Mouse (Mus musculus): ENCODE measurements at regions not wholly inside any gene's neighbourhood (a gene's known extent, or its start where the extent isn't known, plus 50 kb on each side); places are given as distances from the start of the nearest gene placed in this dataset.

GRCm38 (mm10) chr11:91524019-91524418, 53.3 kb downstream of the Kif2b start:
- no peaks in the 10 kb centered on the region for H3K9me3 ChIP-seq (ENCODE audit: control insufficient read depth, low read length)
- H3K27ac ChIP-seq: no peak overlapping the region
- DNase-seq (ENCODE audit: low spot score): no peak
- no peak for ATAC-seq (ENCODE audit: low FRiP score)
- H3K4me1 ChIP-seq (replicated peaks; ENCODE audit: control insufficient read depth, insufficient read depth, low read length): no peaks in the 10 kb centered on the region
- H3K27me3 ChIP-seq (ENCODE audit: control insufficient read depth, insufficient read depth, low read length): no peaks in the 10 kb centered on the region
- no peak overlapping the region for H3K9ac ChIP-seq
- H3K4me3 ChIP-seq (replicated peaks; ENCODE audit: low read length): no peak overlapping the region
- WGBS: 87% methylated on average over 4 of the region's 4 CpGs
- H3K4me2 ChIP-seq (replicated peaks): no peak overlapping the region
- H3K36me3 ChIP-seq (replicated peaks; ENCODE audit: control insufficient read depth, insufficient read depth): no peaks in the 10 kb centered on the region

GRCm38 (mm10) chr11:91479236-91479635, 98.1 kb downstream of the Kif2b start:
- Histone ChIP-seq H3K9ac (no peak overlapping the region), H3K27me3 (ENCODE audit: control insufficient read depth, insufficient read depth, low read length) (no peaks in the 10 kb centered on the region), H3K4me3 (replicated peaks; ENCODE audit: low read length) (no peak overlapping the region), H3K9me3 (ENCODE audit: control insufficient read depth, low read length) (no peaks in the 10 kb centered on the region), H3K4me2 (replicated peaks) (no peak overlapping the region), H3K4me1 (replicated peaks; ENCODE audit: control insufficient read depth, insufficient read depth, low read length) (no peaks in the 10 kb centered on the region), H3K36me3 (replicated peaks; ENCODE audit: control insufficient read depth, insufficient read depth) (no peaks in the 10 kb centered on the region), H3K27ac (no peak overlapping the region)
- ATAC-seq (ENCODE audit: low FRiP score): no peak
- WGBS: 96% methylated on average over 2 of the region's 2 CpGs
- no peak for DNase-seq (ENCODE audit: low spot score)

- ATAC-seq (ENCODE audit: low FRiP score) (no peak), DNase-seq (ENCODE audit: low spot score) (no peak)
- 59% methylated on average over 8 of the region's 8 CpGs for WGBS
Measured at GRCm38 (mm10) chr11:91463578-91464401, 113.6 kb downstream of the Kif2b start.

GRCm38 (mm10) chr11:91461946-91462345, 115.4 kb downstream of the Kif2b start:
- Histone ChIP-seq H3K4me2 (replicated peaks) (no peak overlapping the region), H3K9ac (no peak overlapping the region), H3K4me1 (replicated peaks; ENCODE audit: control insufficient read depth, insufficient read depth, low read length) (no peaks in the 10 kb centered on the region), H3K9me3 (ENCODE audit: control insufficient read depth, low read length) (no peaks in the 10 kb centered on the region), H3K27me3 (ENCODE audit: control insufficient read depth, insufficient read depth, low read length) (no peaks in the 10 kb centered on the region), H3K4me3 (replicated peaks; ENCODE audit: low read length) (no peak overlapping the region), H3K27ac (no peak overlapping the region), H3K36me3 (replicated peaks; ENCODE audit: control insufficient read depth, insufficient read depth) (no peaks in the 10 kb centered on the region)
- WGBS: 62% methylated on average over 3 of the region's 3 CpGs
- no peak for DNase-seq (ENCODE audit: low spot score)
- ATAC-seq (ENCODE audit: low FRiP score): no peak

More at GRCm38 (mm10) chr11:91463578-91464401, 113.6 kb downstream of the Kif2b start:
- H3K9ac ChIP-seq: no peak overlapping the region
- H3K4me1 ChIP-seq (replicated peaks; ENCODE audit: control insufficient read depth, insufficient read depth, low read length): no peaks in the 10 kb centered on the region
- no peaks in the 10 kb centered on the region for H3K27me3 ChIP-seq (ENCODE audit: control insufficient read depth, insufficient read depth, low read length)
- H3K9me3 ChIP-seq (ENCODE audit: control insufficient read depth, low read length): no peaks in the 10 kb centered on the region
- no peak overlapping the region for H3K27ac ChIP-seq
- H3K4me2 ChIP-seq (replicated peaks): no peak overlapping the region
- no peak overlapping the region for H3K4me3 ChIP-seq (replicated peaks; ENCODE audit: low read length)
- H3K36me3 ChIP-seq (replicated peaks; ENCODE audit: control insufficient read depth, insufficient read depth): no peaks in the 10 kb centered on the region

GRCm38 (mm10) chr11:91442361-91442760, 135.0 kb downstream of the Kif2b start:
- H3K36me3 ChIP-seq (replicated peaks; ENCODE audit: control insufficient read depth, insufficient read depth): no peaks in the 10 kb centered on the region
- H3K4me1 ChIP-seq (replicated peaks; ENCODE audit: control insufficient read depth, insufficient read depth, low read length): no peaks in the 10 kb centered on the region
- H3K27me3 ChIP-seq (ENCODE audit: control insufficient read depth, insufficient read depth, low read length): no peaks in the 10 kb centered on the region
- no peak overlapping the region for H3K4me2 ChIP-seq (replicated peaks)
- H3K27ac ChIP-seq: no peak overlapping the region
- H3K4me3 ChIP-seq (replicated peaks; ENCODE audit: low read length): no peak overlapping the region
- no peak overlapping the region for H3K9ac ChIP-seq
- no peak for ATAC-seq (ENCODE audit: low FRiP score)
- no peak for DNase-seq (ENCODE audit: low spot score)
- 89% methylated on average over 4 of the region's 4 CpGs for WGBS
- H3K9me3 ChIP-seq (ENCODE audit: control insufficient read depth, low read length): no peaks in the 10 kb centered on the region

- H3K27me3 ChIP-seq (ENCODE audit: control insufficient read depth, insufficient read depth, low read length): no peaks in the 10 kb centered on the region
- DNase-seq (ENCODE audit: low spot score): no peak
- H3K27ac ChIP-seq: no peak overlapping the region
- H3K4me3 ChIP-seq (replicated peaks; ENCODE audit: low read length): no peak overlapping the region
- ATAC-seq (ENCODE audit: low FRiP score): no peak
- no peaks in the 10 kb centered on the region for H3K4me1 ChIP-seq (replicated peaks; ENCODE audit: control insufficient read depth, insufficient read depth, low read length)
- H3K4me2 ChIP-seq (replicated peaks): no peak overlapping the region
- no peaks in the 10 kb centered on the region for H3K9me3 ChIP-seq (ENCODE audit: control insufficient read depth, low read length)
- H3K9ac ChIP-seq: no peak overlapping the region
- 90% methylated on average over 5 of the region's 5 CpGs for WGBS
- H3K36me3 ChIP-seq (replicated peaks; ENCODE audit: control insufficient read depth, insufficient read depth): no peaks in the 10 kb centered on the region
Measured at GRCm38 (mm10) chr11:91432195-91432594, 145.2 kb downstream of the Kif2b start.

GRCm38 (mm10) chr11:91426731-91427130, 150.6 kb downstream of the Kif2b start:
- Histone ChIP-seq H3K4me3 (replicated peaks; ENCODE audit: low read length) (no peak overlapping the region), H3K36me3 (replicated peaks; ENCODE audit: control insufficient read depth, insufficient read depth) (no peaks in the 10 kb centered on the region), H3K4me2 (replicated peaks) (no peak overlapping the region), H3K9ac (no peak overlapping the region), H3K27ac (no peak overlapping the region), H3K9me3 (ENCODE audit: control insufficient read depth, low read length) (no peaks in the 10 kb centered on the region), H3K4me1 (replicated peaks; ENCODE audit: control insufficient read depth, insufficient read depth, low read length) (no peaks in the 10 kb centered on the region), H3K27me3 (ENCODE audit: control insufficient read depth, insufficient read depth, low read length) (no peaks in the 10 kb centered on the region)
- 74% methylated on average over 4 of the region's 4 CpGs for WGBS
- ATAC-seq (ENCODE audit: low FRiP score): no peak
- DNase-seq (ENCODE audit: low spot score): peak; percentile 61

GRCm38 (mm10) chr11:91387172-91387571, 190.2 kb downstream of the Kif2b start:
- H3K9ac ChIP-seq: no peak overlapping the region
- H3K4me3 ChIP-seq (replicated peaks; ENCODE audit: low read length): no peak overlapping the region
- DNase-seq (ENCODE audit: low spot score): no peak
- H3K27ac ChIP-seq: no peak overlapping the region
- no peaks in the 10 kb centered on the region for H3K27me3 ChIP-seq (ENCODE audit: control insufficient read depth, insufficient read depth, low read length)
- no peaks in the 10 kb centered on the region for H3K4me1 ChIP-seq (replicated peaks; ENCODE audit: control insufficient read depth, insufficient read depth, low read length)
- no peaks in the 10 kb centered on the region for H3K36me3 ChIP-seq (replicated peaks; ENCODE audit: control insufficient read depth, insufficient read depth)
- 49% methylated on average over 3 of the region's 3 CpGs for WGBS
- H3K4me2 ChIP-seq (replicated peaks): no peak overlapping the region
- H3K9me3 ChIP-seq (ENCODE audit: control insufficient read depth, low read length): no peaks in the 10 kb centered on the region
- ATAC-seq (ENCODE audit: low FRiP score): no peak

GRCm38 (mm10) chr11:91357029-91357428, 220.3 kb downstream of the Kif2b start:
- H3K27ac ChIP-seq: no peak overlapping the region
- H3K9me3 ChIP-seq (ENCODE audit: control insufficient read depth, low read length): no peaks in the 10 kb centered on the region
- no peak for DNase-seq (ENCODE audit: low spot score)
- 17% methylated on average over 4 of the region's 4 CpGs for WGBS
- no peaks in the 10 kb centered on the region for H3K27me3 ChIP-seq (ENCODE audit: control insufficient read depth, insufficient read depth, low read length)
- no peaks in the 10 kb centered on the region for H3K4me1 ChIP-seq (replicated peaks; ENCODE audit: control insufficient read depth, insufficient read depth, low read length)
- no peak overlapping the region for H3K9ac ChIP-seq
- no peak overlapping the region for H3K4me3 ChIP-seq (replicated peaks; ENCODE audit: low read length)
- no peaks in the 10 kb centered on the region for H3K36me3 ChIP-seq (replicated peaks; ENCODE audit: control insufficient read depth, insufficient read depth)
- no peak for ATAC-seq (ENCODE audit: low FRiP score)
- no peak overlapping the region for H3K4me2 ChIP-seq (replicated peaks)

GRCm38 (mm10) chr11:91342629-91343028, 234.7 kb downstream of the Kif2b start:
- no peaks in the 10 kb centered on the region for H3K36me3 ChIP-seq (replicated peaks; ENCODE audit: control insufficient read depth, insufficient read depth)
- DNase-seq (ENCODE audit: low spot score): no peak

More at GRCm38 (mm10) chr11:91342629-91343028, 234.7 kb downstream of the Kif2b start:
- Histone ChIP-seq H3K27ac (no peak overlapping the region), H3K9me3 (ENCODE audit: control insufficient read depth, low read length) (no peaks in the 10 kb centered on the region), H3K27me3 (ENCODE audit: control insufficient read depth, insufficient read depth, low read length) (no peaks in the 10 kb centered on the region), H3K9ac (no peak overlapping the region), H3K4me1 (replicated peaks; ENCODE audit: control insufficient read depth, insufficient read depth, low read length) (no peaks in the 10 kb centered on the region), H3K4me3 (replicated peaks; ENCODE audit: low read length) (no peak overlapping the region), H3K4me2 (replicated peaks) (no peak overlapping the region)
- ATAC-seq (ENCODE audit: low FRiP score): no peak
- WGBS: 39% methylated on average over 1 of the region's 1 CpGs
